Mouse (Mus musculus): ENCODE measurements around the gene Qrfp. TPM values are rescaled to one million over a fixed set of nuclear protein-coding genes. Genes with fewer than 3 reads are reported as not detected.
A peak's percentile ranks its signal among the peaks of the same experiment; 100 is the strongest.

Qrfp gene
- total RNA-seq, 2 experiments from 2014 or later, result not detected

- DNase-seq (ENCODE audit: low spot score), result peak; percentile 42
- intact Hi-C loops (cut with DNase I), result loop anchor here (1.0 to 5.0 kb wide), 2 partner anchors 102 to 127 kb away; no protein-coding TSS in a partner anchor
Observed at GRCm38 (mm10) chr2:31785074-31785473, 25.3 kb downstream of the Qrfp start.

GRCm38 (mm10) chr2:31782958-31783602 lies 27.3 kb downstream of the Qrfp start:
- no peak for DNase-seq (ENCODE audit: low spot score)
- intact Hi-C loops (cut with DNase I), result loop anchor here (5.0 kb wide), 1 partner anchor 61 kb away; no protein-coding TSS in a partner anchor

GRCm38 (mm10) chr2:31779258-31779657 lies 31.1 kb downstream of the Qrfp start:
- intact Hi-C loops (cut with DNase I), result no loop called here
- DNase-seq (ENCODE audit: low spot score), result no peak

GRCm38 (mm10) chr2:31776479-31776878 lies 33.9 kb downstream of the Qrfp start:
- no peak for DNase-seq (ENCODE audit: low spot score)
- intact Hi-C loops (cut with DNase I), result no loop called here

GRCm38 (mm10) chr2:31770781-31771441 lies 39.5 kb downstream of the Qrfp start:
- intact Hi-C loops (cut with DNase I), result no loop called here
- DNase-seq (ENCODE audit: low spot score), result peak; percentile 81

- intact Hi-C loops (cut with DNase I), result no loop called here
- peak; percentile 78 for DNase-seq (ENCODE audit: low spot score)
Observed at GRCm38 (mm10) chr2:31769631-31770111, 40.7 kb downstream of the Qrfp start.

- intact Hi-C loops (cut with DNase I), result no loop called here
- no peak for DNase-seq (ENCODE audit: low spot score)
Observed at GRCm38 (mm10) chr2:31769115-31769514, 41.3 kb downstream of the Qrfp start.

GRCm38 (mm10) chr2:31767815-31768214 lies 42.6 kb downstream of the Qrfp start:
- DNase-seq (ENCODE audit: low spot score), result no peak
- intact Hi-C loops (cut with DNase I), result no loop called here

GRCm38 (mm10) chr2:31767104-31767503 lies 43.3 kb downstream of the Qrfp start:
- intact Hi-C loops (cut with DNase I), result no loop called here
- DNase-seq (ENCODE audit: low spot score), result no peak

GRCm38 (mm10) chr2:31763271-31763670 lies 47.1 kb downstream of the Qrfp start:
- intact Hi-C loops (cut with DNase I), result no loop called here
- DNase-seq (ENCODE audit: low spot score), result no peak

GRCm38 (mm10) chr2:31762853-31763252 lies 47.5 kb downstream of the Qrfp start:
- intact Hi-C loops (cut with DNase I), result no loop called here
- DNase-seq (ENCODE audit: low spot score), result no peak

- intact Hi-C loops (cut with DNase I), result no loop called here
Observed at GRCm38 (mm10) chr2:31762155-31762554, 48.2 kb downstream of the Qrfp start.

GRCm38 (mm10) chr2:31761585-31761984 lies 48.8 kb downstream of the Qrfp start:
- no peak for DNase-seq (ENCODE audit: low spot score)
- intact Hi-C loops (cut with DNase I), result no loop called here

More at GRCm38 (mm10) chr2:31762155-31762554, 48.2 kb downstream of the Qrfp start:
- no peak for DNase-seq (ENCODE audit: low spot score)

GRCm38 (mm10) chr2:31761115-31761531 lies 49.3 kb downstream of the Qrfp start:
- intact Hi-C loops (cut with DNase I), result no loop called here
- DNase-seq (ENCODE audit: low spot score), result no peak

- DNase-seq (ENCODE audit: low spot score), result no peak
- intact Hi-C loops (cut with DNase I), result no loop called here
Observed at GRCm38 (mm10) chr2:31760486-31760885, 49.9 kb downstream of the Qrfp start.

GRCm38 (mm10) chr2:31759751-31760460 lies 50.5 kb downstream of the Qrfp start:
- intact Hi-C loops (cut with DNase I), result no loop called here
- peak; percentile 71 for DNase-seq (ENCODE audit: low spot score)

GRCm38 (mm10) chr2:31758966-31759365 lies 51.4 kb downstream of the Qrfp start:
- intact Hi-C loops (cut with DNase I), result no loop called here
- DNase-seq (ENCODE audit: low spot score), result no peak

GRCm38 (mm10) chr2:31757472-31757871 lies 52.9 kb downstream of the Qrfp start:
- intact Hi-C loops (cut with DNase I), result no loop called here
- DNase-seq (ENCODE audit: low spot score), result no peak
